Mouse (Mus musculus): Measurements from ENCODE around the gene Mrps24. TPM values are rescaled to one million over a fixed set of nuclear protein-coding genes. Genes with fewer than 3 reads are reported as not detected.
A peak's percentile ranks its signal among the peaks of the same experiment; 100 is the strongest.

Mrps24 gene
- polyA plus RNA-seq (2012; rRNA removed): 272 and 323 TPM in 2 replicates

DNA sequence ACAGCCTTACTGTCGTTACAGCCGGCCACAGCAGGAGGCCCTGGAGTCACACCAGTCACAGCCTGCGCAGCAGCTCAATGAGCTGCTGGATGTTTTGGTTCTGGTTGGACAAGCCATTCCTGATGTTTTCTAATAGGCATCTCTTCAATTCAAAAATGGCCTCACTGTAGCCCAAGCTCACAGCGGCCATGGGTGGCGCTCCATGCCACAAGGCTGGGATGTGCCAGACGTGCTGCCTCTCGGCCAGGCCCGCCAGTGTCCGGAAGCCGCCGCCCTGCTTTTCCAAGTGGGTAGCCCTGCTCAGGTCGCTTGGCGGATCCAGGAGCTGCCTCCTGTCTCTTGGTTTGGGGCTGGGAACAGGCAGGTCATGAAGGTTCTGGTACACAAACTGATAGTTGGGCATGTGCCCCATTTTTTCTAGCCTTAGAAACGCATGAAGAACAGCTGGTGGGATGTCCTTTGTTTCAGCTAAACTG, at the start of gene Mrps24:
Gene Mrps24 (minus strand): TSS at position 51 of the 476 bp plus-strand sequence.
- Histone ChIP-seq H3K36me3 (ENCODE audit: control insufficient read depth, insufficient read depth, low read length) (peaks cover 3% of the 10 kb centered on the region; the same call in 1 of the 2 replicates), H3K27ac (ENCODE audit: insufficient read depth, low read depth, low read length) (no peak within 1 kb of the TSS), H3K4me3 (ENCODE audit: insufficient read depth, low read depth, low read length) (no peak within 1 kb of the TSS), H3K27me3 (replicated peaks; ENCODE audit: control insufficient read depth, insufficient read depth, low read length) (no peaks in the 10 kb centered on the region), H3K4me1 (ENCODE audit: control insufficient read depth, insufficient read depth, low read length) (no peaks in the 10 kb centered on the region)
- DNase-seq: no peak
- TF ChIP-seq CTCF (conservative IDR thresholded peaks at IDR 0.05; ENCODE audit: insufficient read depth, insufficient read length, low read depth, low read length): no peak
- no peak for TF ChIP-seq POLR2A (IDR thresholded peaks at IDR 0.05; ENCODE audit: low read depth, low read length)
- 85% methylated on average over 14 of the region's 14 CpGs for WGBS

GRCm38 (mm10) chr11:5762633-5762982, 47.1 kb upstream of the Mrps24 start:
- Histone ChIP-seq H3K4me3 (ENCODE audit: insufficient read depth, low read depth, low read length) (peak overlapping the region; percentile 80), H3K4me1 (ENCODE audit: control insufficient read depth, insufficient read depth, low read length) (peaks cover 2% of the 10 kb centered on the region; the same call in 1 of the 2 replicates), H3K36me3 (ENCODE audit: control insufficient read depth, insufficient read depth, low read length) (no peaks in the 10 kb centered on the region), H3K27me3 (replicated peaks; ENCODE audit: control insufficient read depth, insufficient read depth, low read length) (no peaks in the 10 kb centered on the region), H3K27ac (ENCODE audit: insufficient read depth, low read depth, low read length) (no peak overlapping the region)
- DNase-seq: no peak
- TF ChIP-seq CTCF (conservative IDR thresholded peaks at IDR 0.05; ENCODE audit: insufficient read depth, insufficient read length, low read depth, low read length) (no peak), POLR2A (IDR thresholded peaks at IDR 0.05; ENCODE audit: low read depth, low read length) (no peak)
- WGBS: 10% methylated on average over 6 of the region's 6 CpGs

DNA sequence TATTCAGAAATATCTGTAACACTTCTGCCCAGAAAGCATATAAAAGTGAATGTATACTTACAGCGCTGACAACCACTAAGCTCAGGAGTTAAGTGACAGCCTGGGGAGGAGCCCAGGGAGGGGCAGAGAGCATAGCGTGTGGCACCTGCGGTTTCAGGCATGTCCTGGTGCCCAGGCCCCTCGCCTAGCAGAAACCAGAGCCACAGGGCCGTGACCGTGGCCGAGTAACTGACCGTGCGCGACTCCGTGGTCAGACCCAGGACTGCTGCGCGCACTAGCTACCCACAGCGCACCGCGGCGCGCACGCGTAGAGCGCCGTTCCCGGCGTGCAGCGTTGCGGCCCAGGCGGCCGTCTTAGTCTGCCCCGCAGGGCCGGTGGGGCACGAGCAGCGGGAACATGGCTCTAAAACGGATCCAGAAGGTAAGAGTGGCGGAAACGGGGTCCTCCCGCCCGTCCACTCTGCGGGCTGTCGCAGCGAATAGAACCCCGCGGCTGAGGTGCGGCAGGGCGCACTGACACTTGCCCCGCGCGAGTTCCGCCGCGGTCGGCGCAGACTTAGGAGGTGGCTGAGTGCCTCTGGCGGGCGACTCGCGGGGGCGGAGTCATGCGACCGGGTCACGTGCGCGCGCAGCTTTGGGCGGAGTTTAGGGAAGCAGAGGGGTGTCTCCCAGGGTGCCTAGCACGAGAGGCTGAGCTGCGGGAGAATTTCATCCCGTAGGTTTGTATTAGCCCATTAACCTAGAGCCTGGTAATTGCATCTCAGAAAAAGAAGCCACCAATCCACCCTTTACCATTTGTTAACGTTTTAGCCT, 46.5 kb upstream of the Mrps24 start, which contains the start of gene Urgcp:
Gene Urgcp (minus strand): TSS at position 557 of the 813 bp plus-strand sequence.
- H3K36me3 ChIP-seq (ENCODE audit: control insufficient read depth, insufficient read depth, low read length): no peaks in the 10 kb centered on the region
- peak; percentile 87 for TF ChIP-seq POLR2A (IDR thresholded peaks at IDR 0.05; ENCODE audit: low read depth, low read length)
- TF ChIP-seq CTCF (conservative IDR thresholded peaks at IDR 0.05; ENCODE audit: insufficient read depth, insufficient read length, low read depth, low read length): no peak; the same call in 1 of the 2 replicates
- WGBS: under 1% methylated on average over 68 of the region's 68 CpGs

GRCm38 (mm10) chr11:5753755-5754154, 38.3 kb upstream of the Mrps24 start:
- no peak for DNase-seq
- WGBS: 67% methylated on average over 2 of the region's 2 CpGs
- no peaks in the 10 kb centered on the region; the same call in 1 of the 2 replicates for H3K36me3 ChIP-seq (ENCODE audit: control insufficient read depth, insufficient read depth, low read length)
- H3K27me3 ChIP-seq (replicated peaks; ENCODE audit: control insufficient read depth, insufficient read depth, low read length): no peaks in the 10 kb centered on the region
- H3K4me3 ChIP-seq (ENCODE audit: insufficient read depth, low read depth, low read length): no peak overlapping the region
- no peak overlapping the region for H3K27ac ChIP-seq (ENCODE audit: insufficient read depth, low read depth, low read length)
- H3K4me1 ChIP-seq (ENCODE audit: control insufficient read depth, insufficient read depth, low read length): no peaks in the 10 kb centered on the region
- TF ChIP-seq CTCF (conservative IDR thresholded peaks at IDR 0.05; ENCODE audit: insufficient read depth, insufficient read length, low read depth, low read length) (no peak), POLR2A (IDR thresholded peaks at IDR 0.05; ENCODE audit: low read depth, low read length) (no peak)

More for the DNA sequence above, 46.5 kb upstream of the Mrps24 start, which contains the start of gene Urgcp:
- H3K4me3 ChIP-seq (ENCODE audit: insufficient read depth, low read depth, low read length): peak within 1 kb of the TSS; percentile 80
- H3K27me3 ChIP-seq (replicated peaks; ENCODE audit: control insufficient read depth, insufficient read depth, low read length): no peaks in the 10 kb centered on the region
- H3K4me1 ChIP-seq (ENCODE audit: control insufficient read depth, insufficient read depth, low read length): peaks cover 2% of the 10 kb centered on the region; the same call in 1 of the 2 replicates
- peak; percentile 95 for DNase-seq
- peak within 1 kb of the TSS; percentile 96 for H3K27ac ChIP-seq (ENCODE audit: insufficient read depth, low read depth, low read length)

DNA sequence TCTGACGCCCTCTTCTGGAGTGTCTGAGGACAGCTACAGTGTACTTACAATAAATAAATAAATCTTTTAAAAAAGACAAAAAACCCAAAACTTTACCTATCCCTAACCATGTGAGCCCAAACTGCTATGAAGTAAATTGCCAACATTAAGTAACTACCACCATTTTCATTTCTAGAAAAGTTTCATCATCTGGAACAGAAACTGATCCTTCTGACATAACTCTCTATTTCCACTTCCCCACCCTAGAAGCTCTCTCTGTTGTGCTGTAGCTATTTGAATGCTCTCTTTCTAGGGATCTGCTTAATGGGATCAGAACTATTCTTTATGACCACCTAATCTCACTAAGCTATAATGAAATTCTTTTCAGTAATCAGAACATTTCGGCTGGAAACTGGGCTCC, 29.5 kb upstream of the Mrps24 start:
- 82% methylated on average over 2 of the region's 2 CpGs for WGBS
- Histone ChIP-seq H3K27me3 (replicated peaks; ENCODE audit: control insufficient read depth, insufficient read depth, low read length) (no peaks in the 10 kb centered on the region), H3K4me3 (ENCODE audit: insufficient read depth, low read depth, low read length) (no peak overlapping the region), H3K4me1 (ENCODE audit: control insufficient read depth, insufficient read depth, low read length) (peaks cover 2% of the 10 kb centered on the region; the same call in 1 of the 2 replicates), H3K36me3 (ENCODE audit: control insufficient read depth, insufficient read depth, low read length) (no peaks in the 10 kb centered on the region), H3K27ac (ENCODE audit: insufficient read depth, low read depth, low read length) (no peak overlapping the region)
- DNase-seq: no peak
- TF ChIP-seq CTCF (conservative IDR thresholded peaks at IDR 0.05; ENCODE audit: insufficient read depth, insufficient read length, low read depth, low read length) (no peak), POLR2A (IDR thresholded peaks at IDR 0.05; ENCODE audit: low read depth, low read length) (no peak)

- no peaks in the 10 kb centered on the region for H3K27me3 ChIP-seq (replicated peaks; ENCODE audit: control insufficient read depth, insufficient read depth, low read length)
- peak; percentile 37 for TF ChIP-seq CTCF (conservative IDR thresholded peaks at IDR 0.05; ENCODE audit: insufficient read depth, insufficient read length, low read depth, low read length)
- no peak for TF ChIP-seq POLR2A (IDR thresholded peaks at IDR 0.05; ENCODE audit: low read depth, low read length)
- peaks cover 7% of the 10 kb centered on the region for H3K4me1 ChIP-seq (ENCODE audit: control insufficient read depth, insufficient read depth, low read length)
- H3K27ac ChIP-seq (ENCODE audit: insufficient read depth, low read depth, low read length): no peak overlapping the region
- no peak for DNase-seq
- WGBS: 76% methylated on average over 7 of the region's 7 CpGs
- H3K4me3 ChIP-seq (ENCODE audit: insufficient read depth, low read depth, low read length): no peak overlapping the region
- no peaks in the 10 kb centered on the region for H3K36me3 ChIP-seq (ENCODE audit: control insufficient read depth, insufficient read depth, low read length)
Observed at GRCm38 (mm10) chr11:5742106-5742505, 26.6 kb upstream of the Mrps24 start.

DNA sequence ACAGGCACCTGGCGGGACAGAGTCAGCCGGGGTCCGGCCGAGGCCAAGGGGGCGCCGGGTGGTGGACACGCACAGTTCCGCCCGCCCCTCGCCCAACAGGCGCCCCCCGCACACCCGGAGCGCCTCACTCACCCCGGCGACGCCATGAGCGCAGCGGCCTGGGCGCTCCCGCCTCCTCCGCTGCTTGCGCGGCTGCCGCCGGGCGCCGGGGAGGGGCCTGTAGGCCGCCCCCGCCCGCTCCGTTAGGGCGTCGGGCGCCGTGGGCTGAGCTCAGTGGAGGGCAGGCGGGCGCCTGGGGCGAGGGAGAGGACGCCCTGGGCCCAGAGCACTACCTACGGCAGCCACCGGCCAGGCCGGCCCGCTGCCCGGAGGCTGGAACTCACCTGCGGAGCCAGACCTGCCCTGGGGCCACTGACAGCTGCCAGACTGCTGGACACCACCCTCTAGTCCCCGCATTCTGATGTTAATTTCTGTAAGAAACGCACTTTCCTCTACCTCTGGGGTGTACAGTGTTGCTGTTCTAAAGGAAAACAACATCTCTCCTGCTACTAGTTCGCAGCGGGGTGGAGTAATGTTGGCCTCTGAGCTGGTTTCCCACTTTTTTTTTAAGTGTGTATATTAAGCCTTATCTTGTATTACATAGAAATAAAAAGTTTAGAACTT, 25.6 kb upstream of the Mrps24 start:
- H3K4me3 ChIP-seq (ENCODE audit: insufficient read depth, low read depth, low read length): peak overlapping the region; percentile 54
- TF ChIP-seq POLR2A (IDR thresholded peaks at IDR 0.05; ENCODE audit: low read depth, low read length) (no peak), CTCF (conservative IDR thresholded peaks at IDR 0.05; ENCODE audit: insufficient read depth, insufficient read length, low read depth, low read length) (no peak)
- DNase-seq: peak; percentile 89
- peaks cover 7% of the 10 kb centered on the region for H3K4me1 ChIP-seq (ENCODE audit: control insufficient read depth, insufficient read depth, low read length)
- H3K27me3 ChIP-seq (replicated peaks; ENCODE audit: control insufficient read depth, insufficient read depth, low read length): no peaks in the 10 kb centered on the region
- H3K36me3 ChIP-seq (ENCODE audit: control insufficient read depth, insufficient read depth, low read length): no peaks in the 10 kb centered on the region
- WGBS: under 1% methylated on average over 45 of the region's 50 CpGs
- peak overlapping the region; percentile 94 for H3K27ac ChIP-seq (ENCODE audit: insufficient read depth, low read depth, low read length)

Measured in kidney, adult 2 months (tissue).